Mouse (Mus musculus) bone marrow, adult 2 months (tissue): ENCODE results near the gene Fam172a.

Experiments used
- CTCF ChIP-seq: fragments of 200-500 bp; IDR thresholded peaks from 2 replicates; pipeline ENCODE4 v1.5.1; 2011; ENCODE audit warnings: low read length, control low read depth; ENCODE audit not compliant: control insufficient read depth, insufficient read depth
- POLR2A ChIP-seq: fragments of 200-500 bp; IDR thresholded peaks from 2 replicates; pipeline ENCODE4 v1.6.1; 2011; ENCODE audit warnings: low read depth, mild to moderate bottlenecking, control low read depth, low read length, borderline replicate concordance; ENCODE audit not compliant: control insufficient read depth

- no peak for TF ChIP-seq POLR2A
- TF ChIP-seq CTCF, result no peak
Measured at GRCm38 (mm10) chr13:78091949-78092348, 390.1 kb downstream of the Fam172a start.
